ENCODE assay signal across 1 mouse cellular context in genomic region chr11:86624237-86624941, GRCm38 (mm10).
A peak's percentile ranks its signal among the peaks of the same experiment; 100 is the strongest.
TF ChIP-seq lines count a peak whose summit lies in the region.

No protein-coding gene starts in this region.

TF ChIP-seq in CH12.LX, 34 proteins besides CTCF, POLR2A, EP300 and RAD21 (continued from another document):
- peak; percentile 43; the same call in 1 of the 2 replicates for TF ChIP-seq TBP (conservative IDR thresholded peaks at IDR 0.05; ENCODE audit: low read depth, low read length)
- TF ChIP-seq MAFK (IDR thresholded peaks at IDR 0.05; ENCODE audit: insufficient replicate concordance, low read length), result peak; percentile 95
- peak; percentile 95 for TF ChIP-seq CHD2 (IDR thresholded peaks at IDR 0.05; ENCODE audit: low read length)
- no peak for TF ChIP-seq ZC3H11A (IDR thresholded peaks at IDR 0.05; ENCODE audit: low read depth, low read length)
- TF ChIP-seq RCOR1 (conservative IDR thresholded peaks at IDR 0.05; ENCODE audit: low read depth, low read length), result peak; percentile 99
- peak; percentile 92 for TF ChIP-seq USF2 (conservative IDR thresholded peaks at IDR 0.05; ENCODE audit: low read depth, low read length)
- TF ChIP-seq ZNF384 (IDR thresholded peaks at IDR 0.05; ENCODE audit: low read depth, low read length), result no peak; the same call in 1 of the 2 replicates
- peak; percentile 97 for TF ChIP-seq MYC (IDR thresholded peaks at IDR 0.05; ENCODE audit: low read depth, low read length)
- peak; percentile 61; the same call in 1 of the 2 replicates for TF ChIP-seq HCFC1 (IDR thresholded peaks at IDR 0.05; ENCODE audit: low read depth, low read length)
- no peak for TF ChIP-seq GABPA (IDR thresholded peaks at IDR 0.05; ENCODE audit: insufficient replicate concordance, low read depth, low read length)
- peak; percentile 57; the same call in 1 of the 2 replicates for TF ChIP-seq ELF1 (IDR thresholded peaks at IDR 0.05; ENCODE audit: low read depth, low read length)
- TF ChIP-seq TCF12 (IDR thresholded peaks at IDR 0.05; ENCODE audit: low read depth, low read length), result peak; percentile 98
- peak; percentile 98 for TF ChIP-seq MEF2A (IDR thresholded peaks at IDR 0.05; ENCODE audit: borderline replicate concordance, low read depth, low read length)
- TF ChIP-seq PAX5 (IDR thresholded peaks at IDR 0.05; ENCODE audit: low read length), result no peak
- TF ChIP-seq JUN (IDR thresholded peaks at IDR 0.05; ENCODE audit: insufficient read depth, low read depth, low read length), result peak; percentile 99
- TF ChIP-seq ZMIZ1 (IDR thresholded peaks at IDR 0.05; ENCODE audit: low read depth, low read length), result no peak
- peak; percentile 47 for TF ChIP-seq SMC3 (IDR thresholded peaks at IDR 0.05; ENCODE audit: low read depth, low read length)
